Comparison of ENCODE assay signal across 10 mouse cellular contexts in genomic region chr4:44633694-44634524, GRCm38 (mm10).
DNase-seq lines count a peak whose midpoint lies in the region; ATAC-seq lines count a peak whose summit lies in the region.
"Had no signal": no experiment of that assay in that cellular context is flagged by ENCODE, and none has a peak within 500 bp of the region (broad histone marks: within the 10 kb centered on the region; RNA-seq: fewer than 3 reads in every experiment).

No protein-coding gene starts in this region.

- H3K4me1 ChIP-seq in hindbrain, embryonic 16.5 days (ENCODE audit: control insufficient read depth, insufficient read depth, low read depth, low read length): 0 out of 2 replicates have a peak, but pooled peaks cover 2% of the 10 kb centered on the region
- H3K4me1 ChIP-seq in hindbrain, embryonic 11.5 days (replicated peaks; ENCODE audit: control insufficient read depth, insufficient read depth, low read length): no peaks in the 10 kb centered on the region
- peaks cover 4% of the 10 kb centered on the region; the same call in 1 of the 2 replicates for H3K4me1 ChIP-seq in liver, embryonic 15.5 days (replicated peaks)
- H3K4me1 ChIP-seq: megakaryocyte, embryonic 14.5 days had no signal

- no peaks in the 10 kb centered on the region for H3K36me3 ChIP-seq in hindbrain, embryonic 16.5 days (ENCODE audit: control insufficient read depth, insufficient read depth, low read length)
- H3K36me3 ChIP-seq in hindbrain, embryonic 11.5 days (ENCODE audit: control insufficient read depth, insufficient read depth, low read length): no peaks in the 10 kb centered on the region
- H3K36me3 ChIP-seq in liver, embryonic 15.5 days (replicated peaks): no peaks in the 10 kb centered on the region

- no peak overlapping the region for H3K4me2 ChIP-seq in hindbrain, embryonic 16.5 days (ENCODE audit: low read length)
- no peak overlapping the region for H3K4me2 ChIP-seq in hindbrain, embryonic 11.5 days (replicated peaks; ENCODE audit: low read depth, low read length)
- H3K4me2 ChIP-seq in liver, embryonic 15.5 days: peak overlapping the region; percentile 41

- no peaks in the 10 kb centered on the region for H3K9me3 ChIP-seq in hindbrain, embryonic 16.5 days (ENCODE audit: control insufficient read depth, low read length)
- H3K9me3 ChIP-seq in hindbrain, embryonic 11.5 days (ENCODE audit: control insufficient read depth, low read length): no peaks in the 10 kb centered on the region
- no peaks in the 10 kb centered on the region for H3K9me3 ChIP-seq in liver, embryonic 15.5 days (replicated peaks)

- no peak overlapping the region for H3K9ac ChIP-seq in hindbrain, embryonic 16.5 days (ENCODE audit: low read depth, low read length)
- no peak overlapping the region for H3K9ac ChIP-seq in hindbrain, embryonic 11.5 days (ENCODE audit: low read depth, low read length)
- no peak overlapping the region for H3K9ac ChIP-seq in liver, embryonic 15.5 days

- no peak overlapping the region for H3K4me3 ChIP-seq in hindbrain, embryonic 16.5 days (ENCODE audit: low read length)
- no peak overlapping the region for H3K4me3 ChIP-seq in hindbrain, embryonic 11.5 days (ENCODE audit: low read depth, low read length)
- H3K4me3 ChIP-seq in liver, embryonic 15.5 days (replicated peaks): peak overlapping the region; percentile 24; the same call in 1 of the 2 replicates
- H3K4me3 ChIP-seq: megakaryocyte, embryonic 14.5 days had no signal

- H3K27ac ChIP-seq in hindbrain, embryonic 16.5 days (ENCODE audit: low read depth, low read length): no peak overlapping the region
- H3K27ac ChIP-seq in hindbrain, embryonic 11.5 days (ENCODE audit: low read depth, low read length): no peak overlapping the region
- no peak overlapping the region for H3K27ac ChIP-seq in liver, embryonic 15.5 days (replicated peaks)

- intact Hi-C loops in gastrocnemius, postnatal 14 days (cut with DNase I; ENCODE audit: low total_unique reads): no loop called here

- ATAC-seq in hindbrain, embryonic 16.5 days: peak; percentile 48; the same call in 1 of the 2 replicates
- ATAC-seq in hindbrain, embryonic 11.5 days (ENCODE audit: low FRiP score): no peak
- ATAC-seq in liver, embryonic 15.5 days (ENCODE audit: insufficient read depth): no peak

- DNase-seq in hindbrain, embryonic 11.5 days (ENCODE audit: low spot score): no peak
- DNase-seq in embryo, embryonic 10.5 days (ENCODE audit: low spot score): peak; percentile 29
- peak; percentile 50 for DNase-seq in gastrocnemius, postnatal 14 days
- no peak for DNase-seq in thymus, postnatal 10 days (ENCODE audit: low spot score in 2 of 2)
- no peak for DNase-seq in left cerebral cortex, adult 9 months (ENCODE audit: low spot score in 2 of 2)
- DNase-seq in urinary bladder, postnatal 36 days (ENCODE audit: low spot score in 2 of 2): no peak
- DNase-seq: adrenal gland, adult 8-10 months had no signal

- no peaks in the 10 kb centered on the region for H3K27me3 ChIP-seq in hindbrain, embryonic 16.5 days (replicated peaks; ENCODE audit: control insufficient read depth, insufficient read depth, low read length)
- H3K27me3 ChIP-seq in hindbrain, embryonic 11.5 days (ENCODE audit: control insufficient read depth, insufficient read depth, low read length): no peaks in the 10 kb centered on the region
- H3K27me3 ChIP-seq in liver, embryonic 15.5 days: no peaks in the 10 kb centered on the region

- WGBS in hindbrain, embryonic 16.5 days: 26% methylated on average over 12 of the region's 12 CpGs
- 34% methylated on average over 12 of the region's 12 CpGs for WGBS in hindbrain, embryonic 11.5 days
- WGBS in liver, embryonic 15.5 days (ENCODE audit: insufficient replicate concordance): 23% methylated on average over 12 of the region's 12 CpGs

Comparison
In these comparisons a context has a peak if more than half of its experiments do, and no peak if none do; other contexts are left out.
1. DNase-seq: peak in embryo, embryonic 10.5 days (single experiment) and gastrocnemius, postnatal 14 days (single experiment); none in hindbrain, embryonic 11.5 days (single experiment), thymus, postnatal 10 days (0 of 2), left cerebral cortex, adult 9 months (0 of 2) and urinary bladder, postnatal 36 days (0 of 2).